Comparison of ENCODE assay signal across 8 mouse cellular contexts in genomic region chr17:65886571-65886970, GRCm38 (mm10). TPM values are rescaled to one million over a fixed set of nuclear protein-coding genes. Genes with fewer than 3 reads are reported as not detected.
DNase-seq lines count a peak whose midpoint lies in the region; ATAC-seq and TF ChIP-seq lines count a peak whose summit lies in the region.

No protein-coding gene starts in this region.

- H3K4me2 ChIP-seq in kidney, embryonic 14.5 days (replicated peaks; ENCODE audit: low read depth, low read length) = peak overlapping the region; percentile 87
- H3K4me2 ChIP-seq in hindbrain, embryonic 12.5 days (replicated peaks) = peak overlapping the region; percentile 83
- peak overlapping the region; percentile 94 for H3K4me2 ChIP-seq in midbrain, embryonic 12.5 days (replicated peaks)

- TF ChIP-seq POLR2A in cortical plate, adult 2 months (IDR thresholded peaks at IDR 0.05; ENCODE audit: extremely low read depth, insufficient read depth, low read length) = no peak

- ATAC-seq in kidney, embryonic 14.5 days (ENCODE audit: low FRiP score, low TSS enrichment) = no peak
- no peak for ATAC-seq in hindbrain, embryonic 12.5 days (ENCODE audit: low FRiP score)
- no peak for ATAC-seq in midbrain, embryonic 12.5 days (ENCODE audit: low FRiP score, low read depth)
- ATAC-seq in megakaryocyte progenitor cell, adult 5-6 weeks (replicated peaks; ENCODE audit: poor library complexity) = no peak

- no peaks in the 10 kb centered on the region for H3K36me3 ChIP-seq in kidney, embryonic 14.5 days (ENCODE audit: control insufficient read depth, insufficient read depth, low read length)
- H3K36me3 ChIP-seq in hindbrain, embryonic 12.5 days = no peaks in the 10 kb centered on the region
- no peaks in the 10 kb centered on the region for H3K36me3 ChIP-seq in midbrain, embryonic 12.5 days

- peak overlapping the region; percentile 97; the same call in 1 of the 2 replicates for H3K27ac ChIP-seq in kidney, embryonic 14.5 days (ENCODE audit: low read depth, low read length)
- H3K27ac ChIP-seq in cortical plate, adult 2 months (ENCODE audit: insufficient read depth, low read length) = peak overlapping the region; percentile 66; the same call in 1 of the 2 replicates
- H3K27ac ChIP-seq in hindbrain, embryonic 12.5 days = 0 out of 2 replicates have a peak overlapping the region, but pooled peaks have one; percentile 96
- H3K27ac ChIP-seq in midbrain, embryonic 12.5 days (replicated peaks) = peak overlapping the region; percentile 96; the same call in 1 of the 2 replicates

- peaks cover 30% of the 10 kb centered on the region for H3K4me1 ChIP-seq in kidney, embryonic 14.5 days (ENCODE audit: control insufficient read depth, insufficient read depth, low read length)
- peaks cover 4% of the 10 kb centered on the region for H3K4me1 ChIP-seq in cortical plate, adult 2 months (ENCODE audit: control insufficient read depth, insufficient read depth, low read length)
- H3K4me1 ChIP-seq in hindbrain, embryonic 12.5 days = peaks cover 24% of the 10 kb centered on the region
- peaks cover 23% of the 10 kb centered on the region for H3K4me1 ChIP-seq in midbrain, embryonic 12.5 days

- H3K9ac ChIP-seq in kidney, embryonic 14.5 days (ENCODE audit: low read depth, low read length) = peak overlapping the region; percentile 78
- H3K9ac ChIP-seq in hindbrain, embryonic 12.5 days = 0 out of 2 replicates have a peak overlapping the region, but pooled peaks have one; percentile 75
- peak overlapping the region; percentile 44; the same call in 1 of the 2 replicates for H3K9ac ChIP-seq in midbrain, embryonic 12.5 days (replicated peaks)

- no peaks in the 10 kb centered on the region for H3K9me3 ChIP-seq in kidney, embryonic 14.5 days (ENCODE audit: control insufficient read depth, low read length)
- no peaks in the 10 kb centered on the region for H3K9me3 ChIP-seq in hindbrain, embryonic 12.5 days (replicated peaks)
- H3K9me3 ChIP-seq in midbrain, embryonic 12.5 days = no peaks in the 10 kb centered on the region

- WGBS in kidney, embryonic 14.5 days = 52% methylated on average over 9 of the region's 9 CpGs
- WGBS in hindbrain, embryonic 12.5 days = 82% methylated on average over 9 of the region's 9 CpGs
- 87% methylated on average over 9 of the region's 9 CpGs for WGBS in midbrain, embryonic 12.5 days

- H3K4me3 ChIP-seq in kidney, embryonic 14.5 days (ENCODE audit: low read length) = peak overlapping the region; percentile 67
- peak overlapping the region; percentile 48; the same call in 1 of the 2 replicates for H3K4me3 ChIP-seq in cortical plate, adult 2 months (ENCODE audit: insufficient read depth, low read length)
- H3K4me3 ChIP-seq in hindbrain, embryonic 12.5 days = no peak overlapping the region
- H3K4me3 ChIP-seq in midbrain, embryonic 12.5 days = peak overlapping the region; percentile 83

- no peak for TF ChIP-seq CTCF in cortical plate, adult 2 months (IDR thresholded peaks at IDR 0.05; ENCODE audit: extremely low read depth, insufficient read depth, low read length)

- H3K27me3 ChIP-seq in kidney, embryonic 14.5 days (ENCODE audit: control insufficient read depth, insufficient read depth, low read length) = no peaks in the 10 kb centered on the region
- no peaks in the 10 kb centered on the region for H3K27me3 ChIP-seq in hindbrain, embryonic 12.5 days
- H3K27me3 ChIP-seq in midbrain, embryonic 12.5 days = no peaks in the 10 kb centered on the region

- no peak for DNase-seq in kidney, adult 11 months
- no peak for DNase-seq in adrenal gland, adult 8-10 months
- DNase-seq in right cerebral cortex, adult 2 months (ENCODE audit: low spot score in 2 of 2) = no peak

RNA-seq across cellular contexts. Expression of gene Ralbp1, which starts 1.0 kb away (rescaled TPM):
- polyA plus RNA-seq in kidney, embryonic 14.5 days (2014; fragmentation: Nextera tagmentation; extraction: Ambion mirVana) = 61.3 and 76.6 TPM in 2 replicates
- polyA plus RNA-seq in cortical plate, adult 2 months (2012; rRNA removed) = 47.3 and 48.1 TPM in 2 replicates
- 49.3 and 50.9 TPM in 2 replicates for polyA plus RNA-seq in hindbrain, embryonic 12.5 days (2016; fragmentation: Nextera tagmentation; extraction: Ambion mirVana)
- 32.7 and 47.9 TPM in 2 replicates for polyA plus RNA-seq in midbrain, embryonic 12.5 days (2016; fragmentation: Nextera tagmentation; extraction: Ambion mirVana)
- total RNA-seq in adrenal gland, adult 8-10 months (2022) = 10 to 100 TPM; 59.3 to 64.9 (median 62.6) TPM
- total RNA-seq in megakaryocyte progenitor cell, adult 5-6 weeks (2015) = 33.8 and 35.2 TPM in 2 replicates
- total RNA-seq in megakaryocyte progenitor cell, adult 5-6 weeks (2017) = 92.5 and 96.5 TPM in 2 replicates
